Comparison of ENCODE assay signal across 15 mouse cellular contexts in the genomic region with DNA sequence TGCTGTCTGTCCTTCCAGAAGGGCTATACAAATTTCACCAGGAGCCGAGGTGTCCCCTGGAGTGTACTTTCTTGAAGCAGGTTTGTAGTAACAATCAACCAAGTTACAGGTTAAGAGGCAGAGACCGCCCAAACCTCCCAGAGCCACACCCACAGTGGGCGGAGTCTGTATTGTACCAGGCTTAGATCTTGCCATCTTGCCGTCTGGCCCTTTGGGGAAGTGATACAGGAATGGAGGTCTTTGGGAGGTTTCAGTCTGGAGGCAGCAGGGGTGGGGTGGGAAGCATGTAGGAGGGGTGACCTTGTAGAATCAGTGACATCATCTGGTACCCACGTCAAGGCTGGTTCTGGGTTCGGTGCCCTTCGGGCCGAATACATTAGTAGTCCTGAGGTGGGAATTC. TPM values are rescaled to one million over a fixed set of nuclear protein-coding genes. Genes with fewer than 3 reads are reported as not detected.
DNase-seq lines count a peak whose midpoint lies in the region; ATAC-seq and TF ChIP-seq lines count a peak whose summit lies in the region.
"Had no signal": no experiment of that assay in that cellular context is flagged by ENCODE, and none has a peak within 500 bp of the region (broad histone marks: within the 10 kb centered on the region; RNA-seq: fewer than 3 reads in every experiment).

No protein-coding gene starts in this region.

- no peak overlapping the region for H3K4me2 ChIP-seq in embryonic facial prominence, embryonic 12.5 days (replicated peaks)
- no peak overlapping the region for H3K4me2 ChIP-seq in limb, embryonic 11.5 days (ENCODE audit: low read depth, severe bottlenecking)
- peak overlapping the region; percentile 17 for H3K4me2 ChIP-seq in CH12.LX (ENCODE audit: insufficient read depth, low read depth, poor library complexity, severe bottlenecking)
- H3K4me2 ChIP-seq in hindbrain, embryonic 13.5 days, result no peak overlapping the region
- H3K4me2 ChIP-seq: heart, embryonic 13.5 days; lung, embryonic 15.5 days; midbrain, embryonic 15.5 days had no signal

- in situ Hi-C loops in CH12.LX (cut with MboI; ENCODE audit: low pct_ligation_motif_present, low pct_unique_long_range_greater_than_20kb, low sequenced_read_pairs), result no loop called here

- no peak overlapping the region for H3K9ac ChIP-seq in embryonic facial prominence, embryonic 12.5 days
- no peak overlapping the region for H3K9ac ChIP-seq in limb, embryonic 11.5 days (ENCODE audit: low read length)
- H3K9ac ChIP-seq in CH12.LX (ENCODE audit: insufficient read depth, low read depth), result no peak overlapping the region
- no peak overlapping the region for H3K9ac ChIP-seq in hindbrain, embryonic 13.5 days
- H3K9ac ChIP-seq: heart, embryonic 13.5 days; lung, embryonic 15.5 days; midbrain, embryonic 15.5 days had no signal

- H3K4me3 ChIP-seq in embryonic facial prominence, embryonic 12.5 days, result no peak overlapping the region
- no peak overlapping the region for H3K4me3 ChIP-seq in embryonic facial prominence, embryonic 10.5 days
- no peak overlapping the region for H3K4me3 ChIP-seq in limb, embryonic 11.5 days (ENCODE audit: low read depth, low read length)
- H3K4me3 ChIP-seq in limb, embryonic 10.5 days, result no peak overlapping the region
- no peak overlapping the region for H3K4me3 ChIP-seq in CH12.LX (replicated peaks in 1 of 3; ENCODE audit: low read depth in 2 of 3, low read length in 2 of 3, poor library complexity in 1 of 3)
- no peak overlapping the region for H3K4me3 ChIP-seq in hindbrain, embryonic 13.5 days
- H3K4me3 ChIP-seq: erythroblast, embryonic 14.5 days; heart, embryonic 13.5 days; lung, embryonic 15.5 days; midbrain, embryonic 15.5 days had no signal

- no peaks in the 10 kb centered on the region for H3K36me3 ChIP-seq in embryonic facial prominence, embryonic 12.5 days
- no peaks in the 10 kb centered on the region for H3K36me3 ChIP-seq in embryonic facial prominence, embryonic 10.5 days (replicated peaks)
- no peaks in the 10 kb centered on the region for H3K36me3 ChIP-seq in limb, embryonic 11.5 days (ENCODE audit: control insufficient read depth, insufficient read depth, low read length)
- no peaks in the 10 kb centered on the region for H3K36me3 ChIP-seq in limb, embryonic 10.5 days
- H3K36me3 ChIP-seq in CH12.LX (replicated peaks in 1 of 2; ENCODE audit: control insufficient read depth in 1 of 2, insufficient read depth in 1 of 2, low read length in 1 of 2), result no peaks in the 10 kb centered on the region
- H3K36me3 ChIP-seq in hindbrain, embryonic 13.5 days, result no peaks in the 10 kb centered on the region
- H3K36me3 ChIP-seq: heart, embryonic 13.5 days; lung, embryonic 15.5 days; midbrain, embryonic 15.5 days had no signal

- WGBS in embryonic facial prominence, embryonic 12.5 days, result 75% methylated on average over 8 of the region's 8 CpGs
- 74% methylated on average over 8 of the region's 8 CpGs for WGBS in embryonic facial prominence, embryonic 10.5 days
- WGBS in limb, embryonic 11.5 days, result 73% methylated on average over 8 of the region's 8 CpGs
- 75% methylated on average over 8 of the region's 8 CpGs for WGBS in limb, embryonic 10.5 days
- 58% methylated on average over 8 of the region's 8 CpGs for WGBS in hindbrain, embryonic 13.5 days

- DNase-seq in embryonic facial prominence, embryonic 10.5 days (ENCODE audit: low spot score), result no peak
- peak; percentile 41 for DNase-seq in limb, embryonic 11.5 days (ENCODE audit: low spot score)
- no peak for DNase-seq in limb, embryonic 10.5 days (ENCODE audit: low spot score)
- peak; percentile 69 for DNase-seq in CH12.LX (ENCODE audit: extremely low read depth)
- DNase-seq in right cerebral cortex, postnatal 10 days (ENCODE audit: low spot score in 2 of 2), result no peak
- no peak for DNase-seq in Muller cell, postnatal 12 days (ENCODE audit: inconsistent ontology term)
- DNase-seq: cerebellum, postnatal 25 days; right cerebral cortex, postnatal 4 days had no signal

- H3K27me3 ChIP-seq in embryonic facial prominence, embryonic 12.5 days, result no peaks in the 10 kb centered on the region
- H3K27me3 ChIP-seq in embryonic facial prominence, embryonic 10.5 days (replicated peaks; ENCODE audit: low read depth, poor library complexity, severe bottlenecking), result no peaks in the 10 kb centered on the region
- H3K27me3 ChIP-seq in limb, embryonic 11.5 days (ENCODE audit: control insufficient read depth, insufficient read depth, low read length), result no peaks in the 10 kb centered on the region
- H3K27me3 ChIP-seq in limb, embryonic 10.5 days (ENCODE audit: low read depth, poor library complexity, severe bottlenecking), result peaks cover 8% of the 10 kb centered on the region
- no peaks in the 10 kb centered on the region for H3K27me3 ChIP-seq in CH12.LX (replicated peaks)
- no peaks in the 10 kb centered on the region for H3K27me3 ChIP-seq in hindbrain, embryonic 13.5 days
- H3K27me3 ChIP-seq: heart, embryonic 13.5 days; lung, embryonic 15.5 days; midbrain, embryonic 15.5 days had no signal

- H3K27ac ChIP-seq in embryonic facial prominence, embryonic 12.5 days, result no peak overlapping the region
- H3K27ac ChIP-seq in embryonic facial prominence, embryonic 10.5 days (replicated peaks), result no peak overlapping the region
- H3K27ac ChIP-seq in limb, embryonic 11.5 days (replicated peaks; ENCODE audit: low read depth, low read length), result no peak overlapping the region
- no peak overlapping the region for H3K27ac ChIP-seq in limb, embryonic 10.5 days
- no peak overlapping the region for H3K27ac ChIP-seq in CH12.LX (ENCODE audit: insufficient read depth, low read depth)
- H3K27ac ChIP-seq in hindbrain, embryonic 13.5 days, result 0 out of 2 replicates have a peak overlapping the region, but pooled peaks have one; percentile 23
- H3K27ac ChIP-seq: heart, embryonic 13.5 days; lung, embryonic 15.5 days; midbrain, embryonic 15.5 days had no signal

- TF ChIP-seq EP300 in CH12.LX (IDR thresholded peaks at IDR 0.05; ENCODE audit: low read length), result no peak

- ATAC-seq in embryonic facial prominence, embryonic 12.5 days (ENCODE audit: insufficient number of reproducible peaks, insufficient read depth, low FRiP score, low TSS enrichment), result 0 out of 2 replicates have a peak, but pooled peaks have one; percentile 19
- ATAC-seq in limb, embryonic 11.5 days (ENCODE audit: insufficient number of reproducible peaks, low FRiP score, low TSS enrichment, low read depth), result no peak
- no peak for ATAC-seq in hindbrain, embryonic 13.5 days (ENCODE audit: low FRiP score)
- ATAC-seq: inflammation-experienced regulatory T-cells, adult 6 months had no signal

- TF ChIP-seq CTCF in CH12.LX (conservative IDR thresholded peaks at IDR 0.05 in 1 of 2, IDR thresholded peaks at IDR 0.05 in 1 of 2; ENCODE audit: low read depth in 2 of 2, low read length in 2 of 2), result no peak

- no peak for TF ChIP-seq RAD21 in CH12.LX (IDR thresholded peaks at IDR 0.05; ENCODE audit: low read depth, low read length)

- no peaks in the 10 kb centered on the region for H3K79me2 ChIP-seq in CH12.LX (replicated peaks; ENCODE audit: control insufficient read depth, extremely low read depth, insufficient read depth, poor library complexity, severe bottlenecking)

- no peaks in the 10 kb centered on the region; the same call in 1 of the 2 replicates for H3K4me1 ChIP-seq in embryonic facial prominence, embryonic 12.5 days
- peaks cover 15% of the 10 kb centered on the region for H3K4me1 ChIP-seq in embryonic facial prominence, embryonic 10.5 days
- H3K4me1 ChIP-seq in limb, embryonic 11.5 days (ENCODE audit: control insufficient read depth, insufficient read depth, low read length), result peaks cover 9% of the 10 kb centered on the region
- peaks cover 24% of the 10 kb centered on the region for H3K4me1 ChIP-seq in limb, embryonic 10.5 days
- peaks cover 0 to 8% of the 10 kb centered on the region in 2 experiments; a peak in 1 of 4 replicates for H3K4me1 ChIP-seq in CH12.LX (ENCODE audit: control insufficient read depth in 1 of 2, insufficient read depth in 2 of 2)
- H3K4me1 ChIP-seq in hindbrain, embryonic 13.5 days (replicated peaks), result peaks cover 12% of the 10 kb centered on the region
- H3K4me1 ChIP-seq: lung, embryonic 15.5 days; midbrain, embryonic 15.5 days had no signal

- dilution Hi-C loops in CH12.LX (cut with MboI; ENCODE audit: extremely low pct_ligation_motif_present, extremely low pct_unique_long_range_greater_than_20kb, low sequenced_read_pairs), result no loop called here

- no peaks in the 10 kb centered on the region for H3K9me3 ChIP-seq in embryonic facial prominence, embryonic 12.5 days
- H3K9me3 ChIP-seq in embryonic facial prominence, embryonic 10.5 days, result no peaks in the 10 kb centered on the region
- H3K9me3 ChIP-seq in limb, embryonic 11.5 days (ENCODE audit: control insufficient read depth, low read length), result no peaks in the 10 kb centered on the region
- H3K9me3 ChIP-seq in limb, embryonic 10.5 days (replicated peaks), result no peaks in the 10 kb centered on the region
- H3K9me3 ChIP-seq in CH12.LX (replicated peaks; ENCODE audit: low read length), result no peaks in the 10 kb centered on the region
- H3K9me3 ChIP-seq in hindbrain, embryonic 13.5 days, result no peaks in the 10 kb centered on the region
- H3K9me3 ChIP-seq: heart, embryonic 13.5 days; lung, embryonic 15.5 days; midbrain, embryonic 15.5 days had no signal

- no peak for TF ChIP-seq POLR2A in CH12.LX (IDR thresholded peaks at IDR 0.05; ENCODE audit: low read depth, low read length)

RNA-seq across cellular contexts. Expression of gene Tor1aip1, which starts 53.3 kb away (rescaled TPM):
- polyA plus RNA-seq in embryonic facial prominence, embryonic 12.5 days (2016; fragmentation: Nextera tagmentation; extraction: Ambion mirVana), result 43.1 and 49.0 TPM in 2 replicates
- polyA plus RNA-seq in embryonic facial prominence, embryonic 10.5 days (2016; fragmentation: Nextera tagmentation; extraction: Ambion mirVana), result 37.0 and 38.8 TPM in 2 replicates
- 42.3 and 44.7 TPM in 2 replicates for polyA plus RNA-seq in limb, embryonic 11.5 days (2014; fragmentation: Nextera tagmentation; extraction: Ambion mirVana)
- polyA plus RNA-seq in limb, embryonic 10.5 days (2016; fragmentation: Nextera tagmentation; extraction: Ambion mirVana), result 39.1 and 43.0 TPM in 2 replicates
- total RNA-seq in CH12.LX (2012; rRNA removed), result 19.1 and 26.3 TPM in 2 replicates
- total RNA-seq in CH12.LX (2014; rRNA removed), result 37.9 and 44.1 TPM in 2 replicates
- polyA plus RNA-seq in CH12.LX (2012; ENCODE audit: insufficient read length, low read depth), result 39.3 and 39.8 TPM in 2 replicates
- polyA plus RNA-seq in hindbrain, embryonic 13.5 days (2015; fragmentation: Nextera tagmentation; extraction: Ambion mirVana), result 26.5 and 26.7 TPM in 2 replicates

RNA-seq across cellular contexts. Expression of gene Tor1aip2, which starts 54.4 kb away (rescaled TPM):
- 115 and 124 TPM in 2 replicates for polyA plus RNA-seq in embryonic facial prominence, embryonic 12.5 days (2016; fragmentation: Nextera tagmentation; extraction: Ambion mirVana)
- 111 and 116 TPM in 2 replicates for polyA plus RNA-seq in embryonic facial prominence, embryonic 10.5 days (2016; fragmentation: Nextera tagmentation; extraction: Ambion mirVana)
- 130 and 136 TPM in 2 replicates for polyA plus RNA-seq in limb, embryonic 11.5 days (2014; fragmentation: Nextera tagmentation; extraction: Ambion mirVana)
- polyA plus RNA-seq in limb, embryonic 10.5 days (2016; fragmentation: Nextera tagmentation; extraction: Ambion mirVana), result 114 and 116 TPM in 2 replicates
- total RNA-seq in CH12.LX (2012; rRNA removed) (28.7 and 34.5 TPM in 2 replicates), CH12.LX (2014; rRNA removed) (66.3 and 69.5 TPM in 2 replicates)
- 62.7 and 62.8 TPM in 2 replicates for polyA plus RNA-seq in CH12.LX (2012; ENCODE audit: insufficient read length, low read depth)
- polyA plus RNA-seq in hindbrain, embryonic 13.5 days (2015; fragmentation: Nextera tagmentation; extraction: Ambion mirVana), result 66.9 and 71.8 TPM in 2 replicates

Comparison
In these comparisons a context has a peak if more than half of its experiments do, and no peak if none do; other contexts are left out.
1. DNase-seq: peak in limb, embryonic 11.5 days (single experiment) and CH12.LX (single experiment); none in embryonic facial prominence, embryonic 10.5 days (single experiment), limb, embryonic 10.5 days (single experiment), right cerebral cortex, postnatal 10 days (0 of 2) and Muller cell, postnatal 12 days (single experiment).